Mouse (Mus musculus) fat pad, adult 2 months (tissue): ENCODE results near the gene Gm9887.
"Not testable (repeated sequence)": the region's sequence is repeated elsewhere in the genome, so short reads cannot be mapped to it uniquely, and the experiment has no call there.

Experiments
- DNase-seq: peaks from one replicate; pipeline ENCODE4 v3.0.0-alpha.2; 2011; ENCODE audit warnings: low read depth, low spot score; ENCODE audit errors: extremely low read depth

The Gm9887 gene

DNA sequence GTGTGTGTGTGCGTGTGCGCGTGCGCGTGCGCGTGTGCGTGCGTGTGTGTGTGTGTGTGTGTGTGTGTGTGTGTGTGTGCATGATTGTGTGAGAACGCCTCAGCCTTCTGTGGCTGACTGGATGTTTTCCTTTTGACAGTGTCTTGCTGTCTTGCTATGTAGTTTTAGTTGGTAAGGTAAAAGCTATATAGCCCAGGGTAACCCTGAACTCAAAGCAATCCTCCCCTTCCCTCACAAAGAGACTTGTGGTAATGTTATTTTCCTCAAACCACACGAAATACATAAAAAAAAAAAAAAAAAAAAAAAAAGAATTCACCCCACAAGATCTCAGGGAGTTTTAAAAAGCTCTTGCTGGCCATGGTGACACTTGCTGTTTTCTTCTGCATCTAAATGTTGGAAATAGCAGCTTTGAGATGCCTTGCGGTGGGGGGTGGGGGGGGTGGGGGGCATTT, 14.0 kb upstream of the Gm9887 start:
- not testable (repeated sequence) for DNase-seq

DNA sequence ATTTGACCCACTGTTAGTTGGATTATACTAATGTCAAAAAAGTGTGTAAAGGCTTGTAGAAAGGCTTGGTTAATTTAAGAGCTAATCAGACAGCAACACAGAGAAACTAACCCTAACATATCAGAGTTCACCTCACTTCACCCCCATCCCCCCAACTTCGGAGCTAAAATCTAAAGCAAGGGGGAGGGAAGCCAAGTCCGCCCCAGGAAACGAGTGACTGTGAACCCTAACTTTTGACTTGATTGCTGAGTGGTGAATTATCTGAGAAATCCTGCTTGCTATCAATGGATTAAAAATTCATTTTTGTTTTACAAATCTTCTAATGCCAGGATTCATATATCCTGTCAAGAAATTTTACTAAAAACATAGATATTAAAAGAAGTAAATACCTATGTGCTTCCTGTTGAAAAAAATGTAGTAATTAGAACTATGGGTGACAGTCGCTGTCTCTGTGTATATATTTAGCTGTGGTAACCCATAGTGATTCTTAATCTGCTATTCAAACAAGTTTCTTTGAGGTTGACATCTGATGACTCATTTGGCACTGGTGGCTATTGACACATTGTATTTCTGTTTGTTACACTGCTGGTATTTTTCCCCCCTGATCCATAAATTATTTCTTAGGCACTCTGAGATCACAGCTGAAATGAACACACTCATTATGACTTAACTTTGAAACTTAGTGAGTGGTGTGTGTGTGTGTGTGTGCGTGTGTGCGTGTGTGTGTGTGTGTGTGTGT, 13.5 kb upstream of the Gm9887 start:
- DNase-seq = no peak

DNA sequence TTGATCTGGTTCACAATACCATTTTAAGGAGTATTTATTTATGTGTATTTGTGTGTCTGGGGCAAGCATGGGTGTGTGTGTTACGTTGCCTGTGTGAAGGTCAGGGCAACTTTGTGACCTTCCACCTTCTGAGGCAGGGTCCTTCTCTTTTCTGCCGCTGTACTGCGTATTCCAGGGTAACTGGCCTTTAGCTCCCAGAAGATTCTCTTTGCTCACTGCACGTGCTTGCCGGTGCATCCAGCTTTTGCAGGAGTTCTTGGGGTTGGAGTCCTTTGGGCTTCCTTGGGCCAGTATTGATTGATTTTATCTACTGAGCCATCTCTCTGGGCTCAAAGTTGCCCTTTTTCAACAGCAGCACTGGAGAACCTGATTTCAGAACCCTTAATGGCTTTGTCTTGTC, 12.3 kb upstream of the Gm9887 start:
- DNase-seq = no peak

DNA sequence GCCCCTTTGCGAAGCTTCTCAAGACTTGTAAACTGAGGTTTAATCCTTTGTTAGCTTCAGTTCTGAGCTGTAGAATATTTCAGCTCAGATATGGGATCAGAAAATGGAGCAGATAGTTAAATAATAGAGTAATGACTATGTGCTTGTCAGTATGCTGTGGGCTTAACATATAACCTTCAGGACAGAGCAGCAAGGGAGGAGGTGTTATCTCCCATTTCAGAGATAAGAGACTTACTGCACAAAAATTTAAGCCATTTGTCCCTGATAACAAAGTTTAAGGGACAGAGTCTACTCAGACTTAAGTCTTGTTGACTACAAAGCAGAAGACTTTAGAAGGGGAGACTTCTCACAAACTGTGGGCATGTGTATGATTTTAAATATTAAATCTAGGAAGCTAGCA, 10.6 kb upstream of the Gm9887 start:
- DNase-seq = no peak

DNA sequence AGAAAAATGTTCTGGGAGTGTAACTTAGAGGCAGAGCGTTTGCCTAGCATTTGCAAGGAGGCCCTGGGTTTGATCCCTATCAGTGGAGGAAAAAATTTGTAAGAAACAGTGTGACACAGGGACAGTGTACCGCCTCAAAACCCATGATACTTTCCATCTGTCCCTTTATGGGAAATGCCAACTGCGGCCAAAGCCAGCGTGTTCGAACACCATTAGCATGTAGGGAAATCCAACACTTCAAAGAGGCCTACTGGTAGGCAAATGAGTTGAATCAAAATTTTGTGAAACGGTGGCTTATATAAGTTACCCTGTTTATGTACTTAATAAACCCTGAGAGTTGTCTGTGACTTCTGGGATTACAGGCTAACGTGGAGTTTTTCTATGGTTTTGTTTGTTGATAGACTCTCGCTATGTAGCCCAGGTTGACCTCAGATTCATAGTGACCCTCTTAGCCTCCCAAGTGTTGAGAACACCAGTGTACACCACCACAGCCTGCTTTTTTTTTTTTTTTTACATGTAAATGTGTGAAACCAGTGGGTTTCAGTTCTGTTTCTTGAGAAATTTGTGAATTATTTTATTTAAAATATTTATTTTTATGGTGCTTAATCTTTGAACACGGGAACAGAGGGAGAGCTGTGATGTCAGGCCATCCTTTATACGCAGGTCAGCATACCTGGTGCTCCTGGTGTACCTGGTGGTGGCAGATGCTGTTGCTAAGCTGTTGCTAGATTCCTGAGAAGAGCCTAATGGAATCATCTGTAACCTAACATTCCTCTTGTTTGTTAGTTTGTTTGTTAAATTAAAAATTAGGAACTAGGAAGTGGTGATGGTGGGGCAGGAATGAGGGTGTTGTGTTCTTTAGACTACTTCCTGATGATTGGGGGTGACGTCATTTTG, 6.5 kb upstream of the Gm9887 start:
- no peak for DNase-seq

DNA sequence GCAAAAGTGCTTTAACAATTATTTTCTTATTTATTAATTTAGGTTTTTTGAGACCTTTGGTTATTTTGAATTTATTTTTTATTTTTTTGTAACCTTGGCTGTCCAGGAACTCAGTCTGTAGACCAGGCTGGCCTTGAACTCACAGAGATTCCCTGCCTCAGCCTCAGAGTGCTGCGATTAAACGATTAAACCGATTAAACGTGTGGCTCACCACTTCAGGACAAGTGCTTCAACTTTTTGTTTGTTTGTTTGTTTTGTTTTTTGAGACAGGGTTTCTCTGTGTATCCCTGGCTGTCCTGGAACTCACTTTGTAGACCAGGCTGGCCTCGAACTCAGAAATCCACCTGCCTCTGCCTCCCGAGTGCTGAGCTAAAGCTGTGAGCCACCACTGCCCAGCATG, 5.4 kb upstream of the Gm9887 start:
- not testable (repeated sequence) for DNase-seq

DNA sequence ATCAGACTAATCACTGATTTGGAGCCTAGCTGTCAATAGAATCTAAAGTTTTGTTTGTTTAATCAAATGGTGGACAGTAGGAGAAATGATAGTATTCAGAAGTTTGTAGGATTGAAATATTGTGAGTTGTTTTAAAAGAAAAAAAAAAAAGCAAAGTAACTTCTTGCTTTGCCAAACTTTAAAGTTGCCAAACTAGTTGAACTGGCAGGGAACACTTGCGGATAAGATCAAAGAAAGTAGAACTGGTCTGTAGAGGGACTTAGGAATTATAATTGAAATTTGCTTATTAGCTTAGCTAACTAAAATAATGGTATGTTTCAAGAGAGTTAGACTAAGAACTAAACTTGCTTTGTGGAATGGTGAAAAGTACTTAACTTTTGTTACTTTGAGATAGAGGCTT, 4.9 kb upstream of the Gm9887 start:
- DNase-seq = no peak

DNA sequence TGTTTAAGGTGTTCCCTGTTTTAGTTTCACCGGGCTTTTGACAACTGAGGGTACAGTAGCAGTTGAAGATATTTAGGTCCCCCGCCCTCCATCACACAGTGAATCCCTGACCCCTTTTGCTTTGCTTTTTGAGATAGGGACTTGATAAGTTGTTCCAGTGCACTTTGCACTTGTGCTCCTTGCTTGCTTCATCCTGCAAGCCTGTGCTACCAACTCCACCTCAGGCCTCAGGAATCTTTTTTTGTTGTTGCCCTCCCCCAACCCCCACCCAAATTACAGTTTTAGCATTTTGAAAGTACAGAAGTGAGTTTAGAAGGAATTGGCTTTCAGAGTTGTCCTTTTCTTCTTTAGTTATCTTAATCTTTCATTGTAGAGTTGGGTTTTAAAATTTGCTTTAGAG, 3.9 kb upstream of the Gm9887 start:
- DNase-seq = no peak

DNA sequence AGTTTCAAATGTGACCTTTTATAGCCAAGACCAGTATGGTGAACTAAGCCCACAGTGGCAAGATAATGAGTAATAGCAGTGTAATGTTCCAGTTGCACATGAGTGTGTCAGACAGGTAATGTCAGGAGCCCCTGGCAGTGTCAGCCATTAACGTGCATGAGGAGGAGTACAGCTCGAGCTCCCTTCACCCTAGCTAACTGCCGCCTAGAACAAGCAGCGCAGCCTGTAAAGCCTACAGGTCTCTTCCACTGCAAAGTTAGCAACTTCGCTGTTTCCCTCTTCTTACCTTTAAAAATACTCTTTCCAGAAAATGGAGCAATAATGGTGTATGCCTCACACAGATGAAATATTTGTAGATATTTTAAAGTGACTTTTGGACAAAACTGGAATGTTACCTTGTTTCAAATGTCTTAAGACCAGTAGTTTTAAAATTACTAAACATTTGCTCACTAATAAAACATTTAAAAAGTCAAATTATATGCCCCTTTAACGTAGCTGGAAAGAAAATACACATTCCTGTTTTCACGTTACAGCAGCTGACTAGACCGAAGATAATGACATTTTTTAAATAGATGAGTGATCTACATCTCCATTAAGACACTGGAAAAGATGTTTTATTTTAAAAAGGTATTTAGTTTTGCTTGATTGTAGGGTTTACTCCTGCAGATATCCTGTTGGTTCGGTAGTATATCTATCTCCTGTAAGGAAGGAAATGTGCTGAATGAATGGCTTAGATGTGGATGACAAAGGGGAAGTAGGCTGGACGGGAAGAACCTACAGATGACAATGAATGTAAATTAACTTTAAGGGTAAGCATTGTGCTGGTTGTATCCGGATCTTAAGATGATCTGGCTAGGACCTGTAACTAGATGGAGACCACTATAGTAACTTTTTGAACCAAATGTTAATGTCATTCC, 1.9 kb upstream of the Gm9887 start:
- no peak for DNase-seq

DNA sequence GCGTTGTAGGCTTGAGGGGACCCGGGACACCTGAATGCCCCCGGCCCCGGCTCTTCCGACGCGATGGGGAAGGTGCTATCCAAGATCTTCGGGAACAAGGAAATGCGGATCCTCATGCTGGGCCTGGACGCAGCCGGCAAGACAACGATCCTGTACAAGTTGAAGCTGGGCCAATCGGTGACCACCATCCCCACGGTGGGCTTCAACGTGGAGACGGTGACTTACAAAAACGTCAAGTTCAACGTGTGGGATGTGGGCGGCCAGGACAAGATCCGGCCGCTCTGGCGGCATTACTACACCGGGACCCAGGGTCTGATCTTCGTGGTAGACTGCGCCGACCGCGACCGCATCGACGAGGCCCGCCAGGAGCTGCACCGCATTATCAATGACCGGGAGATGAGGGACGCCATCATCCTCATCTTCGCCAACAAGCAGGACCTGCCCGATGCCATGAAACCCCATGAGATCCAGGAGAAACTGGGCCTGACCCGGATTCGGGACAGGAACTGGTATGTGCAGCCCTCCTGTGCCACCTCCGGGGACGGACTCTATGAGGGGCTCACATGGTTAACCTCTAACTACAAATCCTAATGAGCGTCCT, 573 bp upstream of the Gm9887 start:
- DNase-seq = no peak

DNA sequence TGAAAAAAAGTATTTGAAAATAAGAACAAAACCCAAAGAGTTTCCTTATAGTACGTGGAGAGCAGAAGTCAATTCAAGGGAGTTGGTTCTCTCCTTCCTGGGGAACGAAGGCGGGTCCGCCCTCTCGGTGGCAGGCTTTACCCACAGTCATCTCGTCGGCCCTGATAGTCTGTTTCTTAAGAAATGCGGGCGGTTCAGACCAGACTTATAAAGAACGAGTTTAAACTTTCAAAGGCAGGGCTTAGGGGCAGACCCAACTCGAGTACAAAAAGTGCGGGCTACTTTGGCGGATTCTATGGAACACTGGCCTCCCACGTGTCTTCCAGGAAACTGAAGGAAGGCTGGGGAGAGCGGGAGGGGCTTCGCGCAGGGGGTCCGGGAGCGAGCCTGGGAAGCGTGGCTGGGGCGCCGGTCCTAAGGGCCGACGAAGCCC, 821 bp downstream of the Gm9887 start:
- DNase-seq = no peak

DNA sequence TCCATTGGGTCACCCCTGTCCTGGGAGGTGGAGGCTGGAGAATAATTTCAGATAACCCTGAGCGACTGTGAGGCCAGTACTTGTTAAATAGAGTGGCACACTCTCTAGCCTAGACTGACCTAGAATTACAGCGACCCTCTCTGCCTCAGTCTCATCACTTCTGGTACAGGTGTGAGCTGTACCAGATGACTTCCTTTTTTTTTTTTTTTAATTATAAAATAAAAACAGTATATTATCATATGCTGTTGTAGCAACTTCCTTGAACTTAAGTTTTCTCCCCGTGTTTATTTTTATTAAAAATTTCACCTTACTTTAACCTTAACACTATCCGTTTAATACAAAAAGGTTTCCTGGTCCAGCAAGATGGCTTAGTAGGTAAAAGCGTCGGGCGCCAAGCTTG, 1.3 kb downstream of the Gm9887 start:
- no peak for DNase-seq

DNA sequence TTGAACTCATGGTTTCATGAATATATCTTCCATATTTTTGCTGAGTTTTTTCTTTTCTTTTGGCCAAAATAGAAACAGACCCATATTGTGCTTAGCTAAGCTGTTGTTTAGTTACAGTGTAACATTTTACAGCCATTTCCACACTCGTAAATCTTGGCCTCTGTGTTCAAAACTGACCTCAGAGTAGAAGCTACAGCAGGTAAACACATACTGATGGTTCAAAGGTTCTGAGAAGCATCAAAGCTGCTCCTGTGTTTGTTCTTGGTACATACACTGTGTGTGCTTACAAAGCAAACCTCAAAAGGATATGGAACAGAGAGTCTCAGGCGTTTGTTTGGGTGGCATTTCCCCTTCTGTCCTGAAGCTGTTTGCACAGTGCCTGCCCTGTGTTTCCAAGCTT, 4.7 kb downstream of the Gm9887 start:
- no peak for DNase-seq

DNA sequence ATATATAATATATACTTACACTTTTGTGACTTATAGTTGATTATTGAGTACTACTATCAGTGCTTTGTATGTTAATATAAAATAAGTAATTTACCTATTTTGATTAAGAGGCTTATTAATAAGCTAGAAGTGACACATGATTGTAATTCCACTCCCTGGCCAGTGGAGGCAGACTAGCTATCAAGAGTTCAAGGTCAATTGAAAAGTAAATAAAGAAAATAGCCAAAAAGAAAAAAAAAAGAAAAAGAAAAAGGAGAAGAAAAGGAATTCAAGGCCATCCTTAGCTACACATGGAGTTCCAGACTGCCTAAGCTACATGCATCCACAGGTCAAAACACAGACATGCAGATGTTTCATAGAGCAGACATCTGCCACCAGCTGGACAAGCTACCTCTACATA, 5.8 kb downstream of the Gm9887 start:
- DNase-seq = no peak

DNA sequence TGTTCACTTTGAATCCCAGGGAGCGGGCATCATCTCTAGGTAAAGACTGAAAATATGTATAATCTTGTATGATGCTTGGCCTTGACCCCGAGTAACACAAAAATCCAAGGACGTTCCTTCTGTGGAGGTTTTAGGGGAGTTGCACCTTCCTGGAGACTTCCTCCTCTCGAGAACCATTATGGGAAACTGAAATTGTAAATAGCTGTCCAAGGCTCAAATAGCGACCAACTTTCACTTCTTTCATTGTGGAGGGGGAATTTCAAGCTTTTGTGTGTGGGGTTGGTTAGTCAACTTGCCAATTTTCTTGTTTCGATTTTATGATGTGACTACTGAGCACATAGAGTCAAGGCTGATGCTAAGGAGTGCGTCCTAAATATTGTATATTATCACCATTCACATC, 6.5 kb downstream of the Gm9887 start:
- no peak for DNase-seq

DNA sequence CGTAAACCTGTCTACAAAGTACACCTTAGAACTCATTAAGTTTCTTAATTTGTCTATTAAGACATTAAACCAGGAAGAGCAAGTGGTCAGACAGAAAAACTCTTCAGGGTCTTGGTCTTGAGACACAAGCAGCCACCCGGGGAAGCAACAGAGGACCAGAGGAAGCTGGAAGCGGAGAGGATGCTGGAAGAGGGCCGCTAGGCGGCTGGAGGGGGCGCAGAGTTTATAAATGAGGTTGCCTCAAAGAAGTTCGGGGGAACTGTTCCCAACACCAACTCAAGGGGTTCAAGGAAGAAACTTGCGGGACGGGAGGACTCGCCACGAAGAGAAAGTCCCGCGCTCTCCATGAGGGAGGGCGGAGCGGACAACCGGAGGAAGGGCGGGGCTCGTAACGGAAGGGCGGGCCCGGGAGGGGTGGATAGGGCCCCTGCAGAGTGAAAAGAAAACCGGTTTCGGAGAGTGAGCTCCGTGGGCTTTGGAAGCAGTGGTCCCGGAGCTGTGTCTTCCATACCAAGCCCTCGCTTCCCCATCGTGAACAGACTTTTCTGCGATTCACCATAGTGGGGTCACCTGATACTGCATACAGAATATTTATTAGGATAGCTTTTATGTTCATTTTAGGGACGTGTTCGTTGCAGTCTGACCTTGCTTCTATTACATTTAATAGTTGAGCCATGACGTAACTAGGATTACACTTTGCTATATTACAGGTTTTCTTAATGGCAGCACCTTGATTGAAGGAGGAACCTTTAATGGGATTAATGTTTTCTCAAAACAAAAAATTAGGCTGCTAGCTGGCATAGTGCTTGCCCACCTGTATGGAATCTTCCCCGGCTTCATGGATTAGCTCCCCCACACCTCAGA, 8.1 kb downstream of the Gm9887 start:
- no peak for DNase-seq

DNA sequence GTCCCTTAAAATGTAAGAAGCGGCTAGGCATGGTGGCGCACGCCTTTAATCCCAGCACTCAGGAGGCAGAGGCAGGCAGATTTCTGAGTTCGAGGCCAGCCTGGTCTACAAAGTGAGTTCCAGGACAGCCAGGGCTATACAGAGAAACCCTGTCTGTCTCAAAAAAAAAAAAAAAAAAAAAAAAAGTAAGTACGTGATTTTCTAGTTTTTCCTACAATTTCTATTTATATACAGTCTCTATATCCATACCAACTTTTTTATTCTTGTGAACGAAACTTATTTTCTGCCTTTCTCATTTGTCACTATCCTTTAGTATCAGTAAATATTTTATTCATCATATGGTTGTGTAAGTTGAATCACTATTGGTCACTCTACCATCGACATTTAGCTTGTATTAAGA, 9.1 kb downstream of the Gm9887 start:
- not testable (repeated sequence) for DNase-seq

DNA sequence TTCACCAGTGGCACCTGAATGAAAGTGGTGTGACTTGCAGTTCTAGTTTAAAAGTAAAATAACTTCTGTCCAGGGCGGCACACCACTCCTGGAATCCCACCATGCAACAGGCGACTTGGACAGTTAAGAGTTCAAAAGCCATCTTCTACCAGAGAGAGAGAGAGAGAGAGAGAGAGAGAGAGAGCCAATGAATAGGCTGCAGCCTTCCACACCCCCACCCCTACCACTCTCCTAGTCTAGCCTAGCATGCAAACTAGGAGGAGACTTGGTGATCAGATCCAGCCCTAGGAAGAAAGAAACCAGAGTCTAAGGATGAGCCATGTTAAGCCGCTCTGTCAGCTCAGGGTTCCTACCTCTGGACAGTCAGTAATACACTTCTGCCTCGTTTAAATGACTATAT, 9.9 kb downstream of the Gm9887 start:
- DNase-seq = no peak

DNA sequence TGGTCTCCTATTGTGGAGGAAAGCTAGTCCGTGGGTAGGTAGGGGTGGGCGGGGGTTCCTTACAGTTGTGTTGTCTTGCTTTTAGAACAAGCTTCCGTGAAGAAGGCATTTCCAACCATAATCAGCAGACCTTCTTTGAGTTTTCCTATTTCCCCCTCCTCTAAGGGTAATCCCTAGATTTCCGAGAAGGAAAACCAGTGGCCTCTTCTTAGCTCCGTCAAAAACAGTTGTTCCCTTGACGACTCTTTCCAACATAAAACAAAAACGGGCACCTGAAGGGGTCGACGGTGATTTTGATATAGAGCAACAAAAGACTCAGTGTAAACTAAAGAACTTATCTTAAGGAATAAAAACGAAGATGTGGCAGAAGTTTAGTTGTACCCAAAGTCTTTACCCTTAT, 10.3 kb downstream of the Gm9887 start:
- no peak for DNase-seq
